In genomic region chr15:61222923-61223322, GRCm38 (mm10) we compare ENCODE assay signal across 13 mouse cellular contexts.
"Had no signal": no experiment of that assay in that cellular context is flagged by ENCODE, and none has a peak within 500 bp of the region (broad histone marks: within the 10 kb centered on the region; RNA-seq: fewer than 3 reads in every experiment).

No protein-coding gene starts in this region.

- DNase-seq: lung, adult 18-20 months; lung, embryonic 14.5 days; lung, postnatal 10 days; lung, postnatal 4 days; midbrain, embryonic 14.5 days; retina, postnatal 1 day; right cerebral cortex, adult 18-20 months; right cerebral cortex, postnatal 25 days; right cerebral cortex, postnatal 4 days; spleen, adult 18-20 months; thymus, adult 18-20 months; thymus, postnatal 14 days; thymus, postnatal 36 days had no signal
